Mouse (Mus musculus) liver, embryonic 14.5 days (tissue): ENCODE measurements around the gene Dnajc30.

Experiments used
- CTCF ChIP-seq: IDR thresholded peaks from 2 replicates; pipeline ENCODE4 v1.5.1; 2016; ENCODE audit warnings: antibody characterized with exemption, low read depth, control low read depth
- EP300 ChIP-seq: IDR thresholded peaks from 2 replicates; pipeline ENCODE4 v1.6.1; 2016; ENCODE audit warnings: antibody characterized with exemption, low read depth

DNA sequence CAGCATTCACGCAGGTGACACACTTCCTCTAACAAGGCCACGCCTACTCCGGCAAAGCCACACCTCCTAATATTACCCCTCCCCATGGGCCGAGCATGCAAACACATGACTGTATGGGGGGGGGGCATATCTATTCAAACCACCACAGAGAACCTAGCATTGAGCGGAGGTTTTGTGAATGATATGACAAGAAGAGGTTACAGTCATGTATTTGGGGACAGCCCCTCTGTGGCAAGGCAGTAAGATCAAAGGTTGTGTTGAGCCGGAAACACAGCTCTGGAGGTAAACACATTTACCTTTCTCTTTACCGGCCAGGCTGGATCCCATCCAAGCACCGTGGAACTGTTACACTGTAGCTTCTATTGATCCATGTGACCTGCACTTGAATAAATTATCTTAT, 51.2 kb downstream of the Dnajc30 start:
- TF ChIP-seq CTCF = no peak
- no peak for TF ChIP-seq EP300
